Mouse (Mus musculus): Measurements from ENCODE around the gene Tpcn2.

DNA sequence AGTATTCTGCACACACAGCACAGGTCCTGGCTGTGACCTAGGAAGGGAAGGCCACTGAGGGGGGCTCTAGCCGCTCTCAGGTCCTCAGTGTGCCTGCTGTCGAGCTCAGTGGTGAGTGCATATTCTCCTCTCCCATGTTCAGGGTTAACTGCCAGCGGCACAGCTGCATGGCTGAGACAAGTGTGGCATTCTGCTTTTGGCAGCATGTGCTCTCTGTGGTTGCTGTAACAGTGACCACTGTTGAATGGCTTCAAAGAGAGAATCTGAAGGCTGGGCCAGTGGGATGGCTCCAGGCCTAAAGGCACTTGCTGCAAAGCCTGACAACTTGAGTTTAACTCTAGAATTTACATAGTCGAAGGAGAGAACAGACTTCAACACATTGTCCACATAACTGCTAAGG, 33.7 kb upstream of the Tpcn2 start:
- no peak for TF ChIP-seq GATA1 (IDR thresholded peaks at IDR 0.05; ENCODE audit: low read length)
- no peak for TF ChIP-seq TAL1 (IDR thresholded peaks at IDR 0.05; ENCODE audit: low read length)
